Mouse (Mus musculus): ENCODE results near the gene Snx29. TPM values are rescaled to one million over a fixed set of nuclear protein-coding genes. Genes with fewer than 3 reads are reported as not detected.
"Not testable (repeated sequence)": the region's sequence is repeated elsewhere in the genome, so short reads cannot be mapped to it uniquely, and the experiment has no call there.

The Snx29 gene
- total RNA-seq, 2 experiments from 2014 or later = 32.1 to 33.4 TPM

DNA sequence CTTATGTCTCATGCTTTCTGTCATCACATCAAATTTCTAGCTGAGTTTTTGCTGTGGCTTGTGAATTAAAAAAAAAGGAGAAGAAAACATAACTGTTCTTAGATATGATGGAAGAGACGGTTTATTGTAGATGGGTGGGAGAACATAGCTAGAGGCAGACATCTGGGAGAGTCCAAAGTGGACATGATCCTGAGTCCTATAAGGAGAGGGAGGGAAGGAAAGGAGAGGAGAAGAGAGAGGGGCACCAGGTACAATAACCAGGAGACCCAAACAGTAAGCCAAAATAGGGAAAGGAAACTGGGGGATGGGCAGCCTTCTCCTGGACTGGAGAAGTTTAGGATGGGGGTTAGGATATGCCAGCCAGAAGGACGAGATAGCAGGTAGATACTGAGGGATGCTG, 239.0 kb downstream of the Snx29 start:
- DNase-seq (ENCODE audit: extremely low spot score in 1 of 2, low spot score in 2 of 2) = no peak
- intact Hi-C loops (cut with DNase I) = no loop called here

GRCm38 (mm10) chr16:11563846-11564245, 241.1 kb downstream of the Snx29 start:
- no peak for DNase-seq (ENCODE audit: extremely low spot score in 1 of 2, low spot score in 2 of 2)
- intact Hi-C loops (cut with DNase I) = no loop called here

DNA sequence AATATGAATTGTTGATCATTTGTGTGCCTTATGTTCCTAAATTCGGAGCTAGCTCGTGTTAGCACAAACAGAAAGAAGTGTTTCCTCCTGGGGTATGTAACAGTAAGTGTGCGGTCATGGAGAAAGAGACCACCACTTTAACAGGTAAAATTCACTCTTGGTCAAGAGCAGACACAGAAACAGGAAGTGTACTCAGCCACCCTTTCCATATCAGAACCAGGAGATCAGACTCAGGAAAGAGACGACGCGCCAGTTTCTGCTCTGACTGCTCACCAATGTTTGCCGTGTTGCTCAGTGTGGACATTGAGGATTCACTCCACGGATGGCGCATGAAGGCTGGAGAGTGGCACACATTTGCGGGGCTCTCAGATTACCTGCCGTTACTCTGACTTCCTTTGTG, 242.4 kb downstream of the Snx29 start:
- DNase-seq (ENCODE audit: extremely low spot score in 1 of 2, low spot score in 2 of 2) = no peak
- intact Hi-C loops (cut with DNase I) = no loop called here

DNA sequence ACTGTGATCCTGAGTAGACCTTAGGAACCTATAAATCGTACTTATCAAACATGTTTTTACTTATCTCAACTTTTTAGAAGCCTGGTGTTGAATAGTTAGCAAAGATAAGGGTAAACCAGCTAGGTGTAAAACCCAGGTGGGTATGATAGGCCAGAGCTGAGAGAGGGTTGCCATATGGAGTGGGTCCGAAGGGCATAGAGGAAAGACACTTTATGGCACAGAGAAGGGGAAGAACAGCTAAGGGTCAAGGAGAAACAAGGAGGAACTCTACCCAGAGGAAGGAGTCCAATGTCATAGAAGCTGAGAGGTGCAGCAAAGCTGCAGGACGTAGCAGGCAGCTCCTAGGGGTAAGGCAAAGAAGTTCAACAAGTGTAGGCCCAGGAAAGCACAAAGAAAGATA, 244.9 kb downstream of the Snx29 start:
- intact Hi-C loops (cut with DNase I) = no loop called here
- no peak for DNase-seq (ENCODE audit: extremely low spot score in 1 of 2, low spot score in 2 of 2)

DNA sequence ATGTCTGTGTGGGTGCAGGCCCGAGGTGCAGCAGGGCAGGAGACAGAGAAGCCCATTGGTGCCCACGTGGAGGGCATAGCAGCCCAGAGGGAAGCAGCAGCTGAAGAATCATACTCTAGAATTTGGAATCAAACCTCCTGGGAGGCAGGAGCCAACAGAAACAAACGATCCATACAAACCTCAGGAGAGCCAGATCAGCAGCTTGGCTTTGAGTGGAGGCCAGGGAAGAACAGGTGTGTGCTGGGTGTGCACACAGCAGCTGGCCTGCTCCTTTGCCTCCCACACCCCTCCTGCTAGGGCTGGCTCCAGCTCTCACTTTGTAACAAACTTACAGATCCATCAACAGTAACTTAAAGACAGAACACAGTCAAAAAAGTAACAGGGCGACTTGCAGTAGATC, 245.4 kb downstream of the Snx29 start:
- intact Hi-C loops (cut with DNase I) = no loop called here
- DNase-seq (ENCODE audit: extremely low spot score in 1 of 2, low spot score in 2 of 2) = peak in 1 of 2 experiments; percentile 34

GRCm38 (mm10) chr16:11568601-11569000, 245.9 kb downstream of the Snx29 start:
- intact Hi-C loops (cut with DNase I) = no loop called here
- no peak for DNase-seq (ENCODE audit: extremely low spot score in 1 of 2, low spot score in 2 of 2)

DNA sequence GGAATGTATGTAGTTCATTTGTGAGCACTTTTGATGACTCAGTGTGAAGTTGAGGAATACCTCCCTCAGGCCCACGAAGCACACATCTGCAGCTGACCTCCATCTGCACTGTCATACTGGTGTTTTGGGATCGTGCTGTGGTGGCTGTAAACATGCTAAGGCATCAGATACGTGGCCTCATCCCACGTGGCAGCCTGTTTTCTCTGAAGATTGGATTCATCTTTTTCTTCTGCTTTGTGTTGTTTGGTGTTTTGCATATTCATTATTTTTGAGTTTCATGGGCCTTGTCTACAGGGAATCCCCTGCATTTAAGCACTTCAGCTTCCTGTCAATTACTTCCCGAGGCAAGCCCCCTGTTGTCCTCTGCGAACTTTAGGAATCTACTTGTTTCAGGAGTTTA, 246.4 kb downstream of the Snx29 start:
- DNase-seq (ENCODE audit: extremely low spot score in 1 of 2, low spot score in 2 of 2) = no peak
- intact Hi-C loops (cut with DNase I) = no loop called here

- DNase-seq (ENCODE audit: extremely low spot score in 1 of 2, low spot score in 2 of 2) = no peak
Measured at GRCm38 (mm10) chr16:11570072-11570471, 247.4 kb downstream of the Snx29 start.

DNA sequence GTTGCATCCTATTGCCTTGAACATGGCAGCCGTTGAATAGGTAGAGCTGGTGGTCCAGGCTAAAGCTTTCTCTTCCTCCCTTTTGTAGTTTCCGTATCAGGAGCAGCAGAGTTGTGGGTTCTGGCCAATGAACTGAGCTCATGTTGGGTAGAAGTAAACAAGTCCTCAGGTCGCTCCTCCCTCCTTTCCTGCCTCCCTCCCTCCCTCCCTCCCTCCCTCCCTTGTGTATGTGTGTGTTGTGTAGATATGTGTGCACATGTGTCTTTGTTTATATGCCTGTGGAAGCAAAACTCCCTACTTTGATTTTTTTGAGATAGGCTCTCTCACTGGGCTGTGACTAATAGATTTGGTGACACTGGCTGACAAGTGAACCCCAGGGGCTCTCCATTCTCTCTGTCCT, 251.8 kb downstream of the Snx29 start:
- intact Hi-C loops (cut with DNase I) = no loop called here
- DNase-seq (ENCODE audit: extremely low spot score in 1 of 2, low spot score in 2 of 2) = no peak

More at GRCm38 (mm10) chr16:11570072-11570471, 247.4 kb downstream of the Snx29 start:
- intact Hi-C loops (cut with DNase I) = no loop called here

DNA sequence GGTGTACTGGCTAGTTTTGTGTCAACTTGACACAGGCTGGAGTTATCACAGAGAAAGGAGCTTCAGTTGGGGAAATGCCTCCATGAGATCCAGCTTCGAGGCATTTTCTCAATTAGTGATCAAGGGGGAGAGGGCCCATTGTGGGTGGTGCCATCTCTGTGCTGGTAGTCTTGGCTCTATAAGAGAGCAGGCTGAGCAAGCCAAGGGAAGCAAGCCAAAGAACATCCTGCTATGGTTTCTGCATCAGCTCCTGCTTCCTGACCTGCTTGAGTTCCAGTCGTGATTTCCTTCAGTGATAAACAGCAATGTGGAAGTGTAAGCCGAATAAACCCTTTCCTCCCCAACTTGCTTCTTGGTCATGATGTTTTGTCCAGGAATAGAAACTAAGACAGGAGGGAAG, 253.0 kb downstream of the Snx29 start:
- DNase-seq (ENCODE audit: extremely low spot score in 1 of 2, low spot score in 2 of 2); intact Hi-C loops (cut with DNase I): not testable (repeated sequence)

DNA sequence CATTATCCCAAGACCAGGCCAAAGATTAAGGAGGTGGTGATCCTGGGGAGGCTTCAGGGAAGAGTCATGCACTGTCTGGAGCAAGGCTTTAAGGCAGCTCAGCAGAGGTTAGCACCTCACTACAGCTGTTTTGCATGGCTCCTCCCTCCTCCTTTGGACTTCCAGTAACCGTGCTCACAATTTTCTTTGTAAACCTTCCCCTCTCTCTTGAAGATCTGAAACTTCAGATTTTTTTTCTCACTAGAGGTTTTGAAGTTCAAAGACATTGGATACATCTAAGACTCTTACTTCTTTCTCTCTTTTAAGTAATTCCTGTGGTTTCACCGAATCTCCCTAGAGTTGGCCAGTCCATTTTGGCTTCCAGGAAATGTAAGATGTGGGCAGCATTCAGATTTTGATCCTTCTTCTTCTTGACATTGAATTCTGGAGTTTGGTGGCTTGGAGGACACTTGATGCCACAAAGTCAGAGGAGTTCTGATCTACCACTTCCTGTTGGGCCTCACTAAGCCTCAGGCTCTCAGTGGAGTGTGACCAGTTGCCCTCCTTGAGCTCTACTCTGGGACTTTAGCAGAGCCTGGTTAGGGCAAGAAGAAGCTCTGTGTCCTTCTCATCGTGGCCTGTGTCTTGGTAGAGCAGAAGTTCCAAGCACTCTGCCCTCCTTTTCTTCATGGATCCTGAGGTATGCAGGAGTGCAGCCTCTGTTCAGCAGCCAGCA, 255.0 kb downstream of the Snx29 start:
- intact Hi-C loops (cut with DNase I) = no loop called here
- DNase-seq (ENCODE audit: extremely low spot score in 1 of 2, low spot score in 2 of 2) = no peak

DNA sequence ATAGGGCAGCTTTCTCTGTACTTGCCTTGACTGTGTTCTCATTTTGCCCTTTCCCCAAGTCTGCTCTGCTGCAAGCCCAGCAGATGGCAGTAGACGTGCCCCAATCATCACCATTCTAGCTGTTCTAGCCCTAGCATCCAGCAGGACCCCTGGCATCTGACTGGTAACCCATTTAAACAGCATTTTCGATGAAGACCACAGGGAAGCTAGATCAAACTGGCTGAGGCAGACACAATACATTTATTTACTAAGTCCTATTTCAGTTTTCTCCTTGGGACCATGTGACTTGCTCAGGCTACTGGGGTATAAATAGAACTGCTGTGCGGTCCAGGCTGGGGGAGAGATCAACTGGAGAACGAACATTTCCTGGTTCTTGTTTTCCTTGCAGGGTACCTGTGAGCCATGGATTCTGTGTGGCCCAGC, 257.0 kb downstream of the Snx29 start:
- peak; percentile 52 to 55 for DNase-seq (ENCODE audit: extremely low spot score in 1 of 2, low spot score in 2 of 2)
- intact Hi-C loops (cut with DNase I) = no loop called here

DNA sequence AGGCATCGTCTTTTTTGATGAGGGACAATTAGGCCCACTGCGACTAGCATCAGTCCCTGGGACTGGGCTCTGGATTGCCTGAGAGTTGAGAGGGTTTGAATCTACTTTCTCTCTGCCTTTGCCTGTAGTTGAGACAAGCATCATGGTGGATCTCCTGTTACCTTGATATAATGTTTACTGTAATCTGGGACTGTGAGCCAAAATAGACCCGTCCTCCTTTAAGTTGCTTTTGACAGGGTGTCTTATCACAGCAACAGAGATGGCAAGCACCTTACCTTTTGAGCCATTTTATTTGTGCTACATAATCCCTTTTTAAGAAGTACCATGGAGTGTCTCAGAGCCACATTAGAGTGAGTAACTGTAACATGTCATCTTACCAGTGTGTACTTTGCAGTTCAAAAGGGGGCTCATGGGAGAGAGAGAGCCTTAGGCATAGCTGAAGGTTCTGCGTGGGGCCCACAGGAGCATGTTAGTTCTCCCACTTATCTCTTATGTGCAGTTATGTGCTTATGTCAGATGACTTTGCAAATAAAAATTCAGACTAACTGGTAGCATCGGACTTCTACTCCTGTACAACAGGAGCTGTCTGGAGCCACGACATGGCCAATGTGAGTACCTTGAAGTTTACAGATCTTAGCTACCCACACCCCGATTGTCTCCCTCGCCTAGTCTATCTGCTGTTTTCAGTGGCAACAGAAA, 261.4 kb downstream of the Snx29 start:
- DNase-seq (ENCODE audit: extremely low spot score in 1 of 2, low spot score in 2 of 2) = no peak
- intact Hi-C loops (cut with DNase I) = no loop called here

DNA sequence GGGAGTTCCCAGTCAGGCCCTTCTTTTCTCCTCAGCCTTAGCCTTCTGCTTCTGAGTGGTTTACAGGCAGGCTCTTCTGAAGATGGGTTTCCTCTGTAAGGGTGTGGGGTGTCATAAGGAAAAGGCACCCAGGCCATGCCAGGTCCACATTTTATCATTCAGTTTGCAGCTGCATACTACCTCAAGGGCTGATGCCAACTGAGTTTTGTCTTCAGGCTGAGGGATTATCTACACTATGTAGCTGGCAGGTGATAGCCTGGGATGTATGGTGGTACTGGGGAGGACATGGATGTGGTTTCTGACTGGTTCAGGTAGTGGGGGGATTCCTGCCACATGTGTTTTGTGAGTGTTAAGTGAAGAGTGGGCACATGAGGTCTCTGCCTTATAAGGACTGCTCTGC, 266.0 kb downstream of the Snx29 start:
- no peak for DNase-seq (ENCODE audit: extremely low spot score in 1 of 2, low spot score in 2 of 2)
- intact Hi-C loops (cut with DNase I) = no loop called here

- peak in 1 of 2 experiments; percentile 38 for DNase-seq (ENCODE audit: extremely low spot score in 1 of 2, low spot score in 2 of 2)
- intact Hi-C loops (cut with DNase I) = no loop called here
Measured at GRCm38 (mm10) chr16:11589336-11589735, 266.6 kb downstream of the Snx29 start.

DNA sequence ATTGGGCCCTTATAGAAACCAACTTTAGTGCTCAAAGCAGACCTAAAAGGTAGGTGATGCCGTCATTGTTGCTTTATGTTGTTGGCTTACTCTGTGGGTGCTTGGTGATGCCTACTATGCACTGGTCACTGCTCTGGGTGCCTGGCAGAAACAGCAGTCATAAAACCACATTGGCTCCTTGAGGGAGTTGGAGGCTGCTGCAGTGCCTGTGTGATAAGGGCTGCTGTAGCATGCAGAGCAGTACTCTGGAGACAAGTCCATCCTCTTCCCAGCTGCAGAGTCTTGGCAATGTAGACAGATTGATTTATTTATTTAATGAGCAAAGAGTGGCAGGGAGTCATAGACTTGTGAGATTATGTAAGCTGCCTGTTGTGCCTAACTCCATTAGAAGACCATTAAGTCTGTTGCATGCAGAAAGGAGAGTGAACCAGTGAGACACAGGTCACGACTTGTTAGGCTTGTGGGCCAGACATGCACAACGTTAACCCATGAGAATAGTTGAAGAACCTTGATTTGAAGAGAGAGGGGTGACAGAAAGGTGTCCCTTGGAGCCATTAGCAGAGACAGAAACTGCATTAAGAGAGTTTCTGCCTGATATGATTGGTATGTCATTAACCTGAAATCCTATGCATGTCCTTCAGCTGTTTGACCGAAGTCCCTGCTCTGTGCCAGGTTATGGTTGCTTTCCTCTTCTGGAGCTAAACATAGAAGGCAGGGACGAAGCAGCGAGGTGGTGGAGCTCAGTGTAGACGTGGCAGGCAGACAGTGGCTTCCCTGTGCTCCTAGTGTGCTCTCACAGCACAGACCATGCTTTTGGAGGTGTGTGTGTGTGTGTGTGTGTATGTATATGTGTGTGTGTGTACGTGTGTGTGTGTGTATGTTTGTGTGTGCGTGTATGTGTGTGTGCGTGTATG, 267.3 kb downstream of the Snx29 start:
- intact Hi-C loops (cut with DNase I) = no loop called here
- DNase-seq (ENCODE audit: extremely low spot score in 1 of 2, low spot score in 2 of 2) = no peak

DNA sequence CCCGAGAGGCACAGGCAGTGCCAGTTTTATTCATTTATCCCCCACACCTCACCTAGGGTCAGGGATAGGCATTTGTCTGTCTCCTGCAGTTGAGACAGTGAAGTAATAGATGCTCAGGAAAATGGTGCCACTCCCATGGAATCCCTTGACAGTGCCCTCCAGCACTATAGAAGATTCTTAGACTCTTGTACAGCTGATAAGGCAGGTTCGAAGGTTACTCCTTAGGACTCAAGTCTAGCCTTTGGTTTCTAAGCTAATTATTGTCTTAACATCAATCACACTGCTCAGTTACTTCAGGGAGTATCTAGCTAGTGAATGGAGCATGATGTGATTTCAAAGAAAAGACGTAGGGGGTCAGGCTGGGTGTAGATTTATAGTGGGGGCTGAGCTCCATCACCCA, 273.9 kb downstream of the Snx29 start:
- intact Hi-C loops (cut with DNase I) = no loop called here
- DNase-seq (ENCODE audit: extremely low spot score in 1 of 2, low spot score in 2 of 2) = no peak

DNA sequence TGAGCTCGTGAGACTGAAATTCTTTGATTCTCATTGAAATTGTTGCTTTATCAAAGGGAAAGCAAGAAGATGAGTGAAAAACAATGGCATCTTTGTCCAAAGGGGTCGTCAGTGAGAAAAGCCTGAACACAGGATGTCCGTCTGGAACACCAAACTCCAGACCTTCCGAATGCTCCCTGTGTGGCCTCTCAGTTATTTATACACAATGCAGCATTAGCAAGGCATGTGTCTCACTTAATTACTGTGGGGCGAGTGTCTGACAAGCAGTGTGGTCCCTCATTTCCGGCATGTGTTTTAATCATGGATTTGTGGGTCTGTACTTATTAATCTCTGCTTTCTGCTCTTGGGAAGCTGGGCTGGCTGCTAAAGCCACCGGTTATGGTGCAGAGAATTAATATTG, 275.1 kb downstream of the Snx29 start:
- intact Hi-C loops (cut with DNase I) = no loop called here
- DNase-seq (ENCODE audit: extremely low spot score in 1 of 2, low spot score in 2 of 2) = no peak

DNA sequence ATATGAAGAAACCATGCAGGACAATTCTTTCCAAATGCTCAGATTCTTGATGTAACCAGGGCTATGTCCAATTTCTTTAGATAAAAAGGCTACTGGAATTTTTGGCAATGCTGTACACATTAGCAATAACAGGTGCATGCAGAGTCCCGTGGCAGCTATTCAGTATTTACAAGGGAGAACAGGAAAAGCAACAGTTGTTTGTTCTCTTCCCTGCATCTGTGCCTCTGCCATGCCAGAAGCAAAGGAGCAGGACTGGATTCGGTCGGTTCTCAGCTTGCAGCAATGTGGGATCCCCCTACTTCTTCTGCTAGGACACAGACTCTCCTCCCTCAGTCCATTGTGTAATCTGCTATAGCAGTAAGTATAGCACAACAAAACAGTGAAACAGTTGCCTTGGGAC, 276.8 kb downstream of the Snx29 start:
- intact Hi-C loops (cut with DNase I) = no loop called here
- DNase-seq (ENCODE audit: extremely low spot score in 1 of 2, low spot score in 2 of 2) = no peak

Data from left cerebral cortex, postnatal 10 days (tissue).